Mouse (Mus musculus): Measurements from ENCODE around the gene Htra1. TPM values are rescaled to one million over a fixed set of nuclear protein-coding genes. Genes with fewer than 3 reads are reported as not detected.

The Htra1 gene
- 1.0 and 1.6 TPM in 2 replicates for polyA plus RNA-seq (2012; ENCODE audit: low replicate concordance)

GRCm38 (mm10) chr7:130935793-130936471 is at the start of gene Htra1:
Gene Htra1, plus strand, starts transcription at chr7:130936111.

DNA sequence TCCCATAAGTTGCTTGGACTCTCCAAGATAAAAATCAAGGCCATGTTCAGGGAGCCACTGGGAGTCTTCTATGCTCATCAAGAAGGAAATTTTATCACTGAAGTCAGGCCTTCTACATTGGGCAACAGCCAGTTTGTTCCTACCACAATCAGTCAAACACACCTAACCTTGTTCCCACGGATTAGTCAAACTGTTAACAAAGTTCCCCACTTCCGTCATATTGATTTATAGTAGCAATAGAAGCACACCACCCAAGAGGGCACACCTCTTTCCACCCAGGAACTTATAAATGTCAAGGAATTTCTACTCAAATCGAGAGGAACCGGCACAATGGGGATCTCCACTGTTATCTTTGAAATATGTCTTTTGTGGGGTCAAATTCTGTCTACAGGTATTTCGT is 95.8 kb downstream of the Htra1 start, which contains the start of gene Dmbt1:
Dmbt1 (plus strand) TSS at position 299 of the 400 bp plus-strand sequence.

Other genes with a start within 250 kb of the Htra1 start
- gene Btbd16, start 162.0 kb upstream of the Htra1 start, polyA plus RNA-seq (2012; ENCODE audit: low replicate concordance), result 0.53 TPM in 1 of 2 replicates, not detected in the other
- gene Plekha1, start 70.4 kb upstream of the Htra1 start, polyA plus RNA-seq (2012; ENCODE audit: low replicate concordance), result 9.6 and 26.8 TPM in 2 replicates
- 0.02 TPM in 1 of 2 replicates, not detected in the other for gene Dmbt1, start 95.9 kb downstream of the Htra1 start, polyA plus RNA-seq (2012; ENCODE audit: low replicate concordance)
- not detected in 2 replicates for gene 4933402N03Rik, start 210.2 kb downstream of the Htra1 start, polyA plus RNA-seq (2012; ENCODE audit: low replicate concordance)
- gene 5430419D17Rik, start 238.3 kb downstream of the Htra1 start, polyA plus RNA-seq (2012; ENCODE audit: low replicate concordance), result 0.02 TPM in 1 of 2 replicates, not detected in the other